Comparison of ENCODE assay signal across 25 mouse cellular contexts in the genomic region with DNA sequence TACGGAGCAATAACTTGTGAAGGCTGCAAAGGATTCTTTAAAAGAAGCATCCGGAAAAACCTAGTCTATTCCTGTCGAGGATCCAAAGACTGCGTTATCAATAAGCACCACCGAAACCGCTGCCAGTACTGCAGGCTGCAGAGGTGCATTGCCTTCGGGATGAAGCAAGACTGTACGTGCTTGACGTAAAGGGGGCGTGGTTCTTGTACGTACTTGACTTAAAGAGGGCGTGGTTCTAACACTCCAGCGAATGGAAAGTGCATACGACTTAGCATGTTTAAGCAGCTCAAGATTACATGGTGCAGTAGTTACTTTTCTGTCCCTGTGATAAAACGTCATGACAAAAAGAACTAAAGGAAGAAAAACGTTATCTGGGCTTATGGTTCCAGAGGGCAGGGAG. TPM values are rescaled to one million over a fixed set of nuclear protein-coding genes. Genes with fewer than 3 reads are reported as not detected.
DNase-seq lines count a peak whose midpoint lies in the region; ATAC-seq lines count a peak whose summit lies in the region.
"Had no signal": no experiment of that assay in that cellular context is flagged by ENCODE, and none has a peak within 500 bp of the region (broad histone marks: within the 10 kb centered on the region; RNA-seq: fewer than 3 reads in every experiment).

No protein-coding gene starts in this region.

- no peak overlapping the region for H3K4me3 ChIP-seq in kidney, embryonic 15.5 days (replicated peaks)
- H3K4me3 ChIP-seq: embryonic facial prominence, embryonic 10.5 days; embryonic facial prominence, embryonic 12.5 days; forebrain, embryonic 13.5 days; forebrain, embryonic 15.5 days had no signal

- 91% methylated on average over 16 of the region's 16 CpGs for WGBS in kidney, embryonic 15.5 days

- DNase-seq in heart, adult 11 months, result peak; percentile 81
- DNase-seq in heart, adult 18-20 months, result no peak
- DNase-seq in testis, postnatal 10 days (ENCODE audit: low spot score), result peak; percentile 28
- DNase-seq in testis, postnatal 14 days (ENCODE audit: low spot score), result no peak
- peak; percentile 81 for DNase-seq in ZHBTc4 (ENCODE audit: low read depth, low spot score)
- DNase-seq in gastrocnemius, postnatal 25 days, result no peak
- DNase-seq: adrenal gland, adult 2 months; adrenal gland, postnatal 10 days; adrenal gland, postnatal 25 days; B cell, adult 2 months; cerebellum, adult 11 months; cerebellum, adult 18-20 months; cerebellum, adult 8-10 months; cerebellum, adult 9-11 months; cerebellum, postnatal 14 days; cerebellum, postnatal 36 days; embryo, embryonic 11 days; forebrain, postnatal 0 days had no signal

- H3K27me3 ChIP-seq in kidney, embryonic 15.5 days, result no peaks in the 10 kb centered on the region
- H3K27me3 ChIP-seq: CH12.LX; embryonic facial prominence, embryonic 12.5 days; forebrain, embryonic 13.5 days; forebrain, embryonic 15.5 days had no signal

- H3K4me2 ChIP-seq in kidney, embryonic 15.5 days, result no peak overlapping the region
- H3K4me2 ChIP-seq: embryonic facial prominence, embryonic 12.5 days; forebrain, embryonic 13.5 days; forebrain, embryonic 15.5 days had no signal

- 0 out of 2 replicates have a peak, but pooled peaks cover 3% of the 10 kb centered on the region for H3K9me3 ChIP-seq in kidney, embryonic 15.5 days (replicated peaks)
- H3K9me3 ChIP-seq: forebrain, embryonic 13.5 days; forebrain, embryonic 15.5 days had no signal

- no peaks in the 10 kb centered on the region for H3K4me1 ChIP-seq in kidney, embryonic 15.5 days
- H3K4me1 ChIP-seq: embryonic facial prominence, embryonic 10.5 days; embryonic facial prominence, embryonic 12.5 days had no signal

- H3K27ac ChIP-seq in kidney, embryonic 15.5 days, result no peak overlapping the region
- H3K27ac ChIP-seq: embryonic facial prominence, embryonic 10.5 days; embryonic facial prominence, embryonic 12.5 days; forebrain, embryonic 13.5 days; forebrain, embryonic 15.5 days had no signal

- ATAC-seq in kidney, embryonic 15.5 days (replicated peaks; ENCODE audit: low FRiP score), result no peak
- ATAC-seq: CD4-positive, CD25-positive, alpha-beta regulatory T cell, adult 4 months; forebrain, embryonic 13.5 days; forebrain, embryonic 15.5 days; forebrain, postnatal 0 days had no signal

- H3K9ac ChIP-seq in kidney, embryonic 15.5 days, result no peak overlapping the region
- H3K9ac ChIP-seq: embryonic facial prominence, embryonic 12.5 days; forebrain, embryonic 13.5 days; forebrain, embryonic 15.5 days; forebrain, postnatal 0 days had no signal

- peaks cover 76% of the 10 kb centered on the region for H3K36me3 ChIP-seq in kidney, embryonic 15.5 days

RNA-seq across cellular contexts. Expression of a gene that starts 17.6 kb away (rescaled TPM):
- 1 to 10 TPM; 5.2 to 7.3 TPM for total RNA-seq in heart, adult 18-20 months (2021)
- polyA plus RNA-seq in kidney, embryonic 15.5 days (2015; fragmentation: Nextera tagmentation; extraction: Ambion mirVana), result 8.5 and 9.7 TPM in 2 replicates
- total RNA-seq in gastrocnemius, postnatal 25 days (2021), result 1 to 10 TPM; 5.4 to 6.1 TPM

RNA-seq across cellular contexts. Expression of a gene that starts 33.1 kb away (rescaled TPM):
- total RNA-seq in heart, adult 18-20 months (2021), result 100 to 1,000 TPM; 821 to 864 TPM
- 421 and 423 TPM in 2 replicates for polyA plus RNA-seq in kidney, embryonic 15.5 days (2015; fragmentation: Nextera tagmentation; extraction: Ambion mirVana)
- total RNA-seq in gastrocnemius, postnatal 25 days (2021), result 100 to 1,000 TPM; 580 to 612 TPM

Comparison
In these comparisons a context has a peak if more than half of its experiments do, and no peak if none do; other contexts are left out.
1. DNase-seq: peak in heart, adult 11 months (single experiment), testis, postnatal 10 days (single experiment) and ZHBTc4 (single experiment); none in heart, adult 18-20 months (0 of 2), testis, postnatal 14 days (single experiment) and gastrocnemius, postnatal 25 days (single experiment).